Mouse (Mus musculus) inflammation-experienced regulatory T-cells, adult 16 weeks (primary cell): ENCODE measurements around the gene Usp4. TPM values are rescaled to one million over a fixed set of nuclear protein-coding genes. Genes with fewer than 3 reads are reported as not detected.

ENCODE experiments used
- polyA plus RNA-seq: library from polyadenylated mRNA; unstranded; fragments of 100-300 nt; shearing (Covaris generic); gene quantifications from one replicate; pipeline ENCODE4 v1.2.1, GENCODE M21; 2017

The Usp4 gene
- 171 TPM for polyA plus RNA-seq

DNA sequence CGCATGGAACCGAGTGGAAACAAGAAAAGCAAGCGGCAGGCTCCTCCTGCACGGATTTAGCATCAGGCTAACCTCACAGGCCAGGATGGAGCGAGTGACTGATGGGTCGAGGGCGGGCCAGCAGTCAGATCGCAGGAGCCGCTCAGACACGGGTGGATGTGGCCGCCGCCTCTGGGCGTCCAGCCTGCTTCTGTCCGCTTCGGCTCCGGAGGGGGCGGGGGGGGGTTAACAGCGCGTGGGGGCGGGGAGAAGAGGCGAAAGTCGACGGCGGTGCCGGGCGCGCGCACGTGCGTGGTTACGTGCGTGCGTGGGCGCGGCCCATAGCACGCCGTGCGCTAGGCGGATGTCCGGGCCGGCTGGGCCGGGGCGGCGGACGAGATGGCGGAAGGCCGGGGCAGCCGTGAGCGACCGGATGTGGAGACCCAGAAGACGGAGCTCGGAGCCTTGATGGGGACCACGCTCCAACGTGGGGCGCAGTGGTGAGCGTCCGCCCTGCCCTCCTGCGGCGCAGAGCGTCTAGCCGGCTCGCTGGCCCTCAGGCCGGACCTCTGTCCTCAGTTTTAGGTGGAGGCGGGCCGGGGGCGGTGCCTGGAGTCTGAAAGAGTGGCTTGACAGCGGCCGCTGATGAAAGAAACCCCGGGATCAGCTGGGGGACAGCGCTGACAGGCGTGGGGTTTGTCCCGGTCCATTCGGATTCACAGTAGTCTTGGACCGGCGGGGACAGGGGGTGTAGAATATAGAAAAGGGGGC is at the start of gene Usp4:
Usp4 (plus strand) TSS at position 314 of the 750 bp plus-strand sequence.

DNA sequence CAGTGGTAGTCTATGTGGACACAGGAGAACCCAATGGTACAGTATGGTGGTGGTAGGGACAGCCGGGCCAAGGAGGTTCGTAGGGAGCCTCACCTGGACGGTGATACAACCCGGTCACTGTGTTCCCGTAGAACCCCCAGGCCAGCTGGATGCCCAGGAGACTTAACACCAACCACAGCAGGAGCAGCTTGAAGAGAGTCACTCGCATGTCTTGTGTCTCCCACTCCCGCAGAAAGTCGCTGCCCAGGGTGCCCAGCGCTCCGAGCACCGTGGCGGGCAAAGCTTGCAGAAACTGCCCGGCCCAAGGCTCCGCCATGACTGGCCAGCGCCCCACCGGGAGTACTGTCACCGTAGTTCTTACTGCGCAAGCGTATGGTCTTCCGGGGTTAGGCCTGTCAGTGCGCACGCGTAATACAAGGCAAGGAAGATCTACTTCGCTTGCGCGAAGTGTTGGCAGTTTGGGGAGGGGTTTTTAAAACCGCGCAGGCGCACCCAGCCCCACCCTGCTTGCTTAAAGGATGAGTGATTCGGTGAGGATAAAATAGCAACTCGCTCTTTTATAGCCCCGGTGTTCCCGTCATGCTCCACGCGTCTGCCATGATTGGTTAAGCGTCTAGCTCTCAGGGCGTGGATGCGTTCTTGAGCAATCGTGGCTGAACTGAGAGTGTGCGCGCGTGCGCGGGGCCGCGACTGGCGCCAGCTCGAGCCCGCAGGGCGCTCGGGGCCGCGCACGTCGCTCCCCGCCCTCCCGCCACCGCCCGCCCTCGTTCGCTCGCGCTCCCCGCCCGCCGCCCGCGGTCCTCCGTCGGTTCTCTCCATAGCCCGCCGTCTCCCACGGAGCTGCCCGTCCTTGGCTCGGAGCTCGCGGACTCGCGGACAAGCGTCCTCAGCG is 41.8 kb upstream of the Usp4 start, which contains the start of the genes Rhoa and Tcta:
Rhoa (plus strand) TSS at position 501 of the 892 bp plus-strand sequence.
Tcta (minus strand) TSS at position 532 of the 892 bp plus-strand sequence.

DNA sequence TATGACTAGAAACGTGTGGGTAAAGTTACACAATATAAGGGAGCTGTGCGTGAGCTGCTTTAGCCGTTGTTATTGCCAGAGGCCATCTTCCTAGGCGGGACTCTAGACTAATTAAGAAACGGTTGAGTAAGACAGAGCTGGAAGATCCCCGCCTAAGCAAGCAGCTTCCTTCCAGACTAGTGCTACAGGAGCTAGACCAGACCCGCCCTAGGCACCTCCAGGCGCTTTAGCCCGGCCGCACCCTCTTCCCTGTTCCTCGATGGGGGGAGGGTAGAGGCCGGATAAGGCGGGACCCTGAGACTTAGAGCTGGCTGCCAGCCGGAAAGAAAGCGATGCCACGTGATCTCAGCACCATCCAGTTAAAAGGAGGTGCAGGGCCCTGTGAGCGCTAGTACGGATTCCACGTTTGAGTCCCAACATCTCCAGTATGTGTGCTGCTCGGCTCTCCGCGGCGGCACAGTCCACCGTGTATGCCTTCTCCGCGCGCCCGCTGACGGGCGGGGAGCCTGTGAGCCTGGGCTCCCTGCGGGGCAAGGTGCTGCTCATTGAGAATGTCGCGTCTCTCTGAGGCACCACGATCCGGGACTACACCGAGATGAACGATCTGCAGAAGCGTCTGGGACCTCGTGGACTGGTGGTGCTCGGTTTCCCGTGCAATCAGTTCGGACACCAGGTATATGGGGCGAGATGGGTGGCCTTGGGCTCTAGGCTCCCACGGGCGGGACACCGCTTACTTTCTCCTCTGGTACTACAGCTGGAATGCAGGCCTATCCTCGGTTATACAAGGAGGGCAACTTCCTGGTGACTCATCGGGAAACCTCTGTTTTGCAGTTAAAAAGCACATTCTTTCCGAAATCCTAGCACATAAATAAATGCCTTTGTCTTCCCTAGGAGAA is 8.5 kb upstream of the Usp4 start, which contains the start of gene Gpx1:
Gpx1 (plus strand) TSS at position 18 of the 896 bp plus-strand sequence.

DNA sequence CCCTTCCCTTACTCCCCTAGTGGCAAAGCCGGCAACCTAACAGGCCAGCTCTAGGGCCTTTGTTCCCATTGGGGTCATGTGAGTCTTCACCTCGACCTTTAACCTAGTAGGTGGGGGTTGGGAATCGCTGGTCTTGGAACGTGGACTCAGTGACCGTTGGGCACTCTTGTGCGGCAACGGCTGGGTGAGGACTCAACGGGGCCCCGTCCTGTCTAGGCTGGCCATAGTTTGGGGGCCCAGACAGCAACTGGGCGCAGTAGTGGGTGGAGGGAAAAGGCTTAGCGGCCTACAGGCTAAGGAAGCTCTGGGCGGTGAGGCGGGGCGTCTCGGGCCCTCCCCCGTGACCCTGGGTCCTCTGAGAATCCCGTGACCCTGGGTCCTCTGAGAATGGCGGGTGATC is 45.0 kb downstream of the Usp4 start, which contains the start of gene 1700102P08Rik:
1700102P08Rik (plus strand) TSS at position 130 of the 400 bp plus-strand sequence.

DNA sequence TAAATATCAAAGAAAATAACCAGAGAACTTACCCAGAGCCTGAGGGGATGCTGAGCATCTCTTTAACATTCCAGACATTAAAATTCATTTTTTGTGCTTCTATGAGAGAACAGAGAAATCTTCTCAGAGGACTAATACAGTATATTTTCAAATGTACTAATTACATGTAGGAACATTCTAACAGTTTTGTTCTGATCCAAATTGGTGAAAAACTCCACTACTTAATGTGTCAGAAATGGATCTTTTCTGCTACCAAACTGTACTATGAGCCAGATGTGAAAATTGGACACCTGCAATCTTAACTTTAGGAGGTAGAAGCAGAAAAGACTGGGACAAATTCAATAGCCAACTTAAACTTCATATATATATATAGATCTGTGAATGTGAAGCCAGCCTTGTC is 80.7 kb downstream of the Usp4 start, which contains the start of gene Ccdc36:
Ccdc36 (minus strand) TSS at position 101 of the 400 bp plus-strand sequence.

DNA sequence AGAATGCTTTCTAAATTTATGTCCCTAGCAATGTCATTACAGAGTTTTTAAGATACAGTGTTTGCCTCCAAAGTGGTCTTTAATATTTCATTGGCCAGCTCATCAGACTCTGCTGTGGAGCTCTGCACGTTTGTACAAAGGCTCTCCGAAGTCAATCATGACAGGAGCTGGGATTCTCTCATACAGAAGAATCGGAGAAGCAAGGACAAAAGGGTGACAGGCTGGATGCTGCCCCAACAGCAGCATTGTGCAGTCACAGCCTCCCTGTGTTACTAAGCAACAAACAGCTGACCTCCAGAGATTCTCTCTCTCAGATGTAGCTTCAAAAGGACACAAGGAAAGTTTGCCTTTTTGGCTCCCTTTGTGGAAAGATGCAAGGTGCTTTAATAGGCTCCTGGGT is 88.5 kb downstream of the Usp4 start, which contains the start of gene BC048562:
BC048562 (plus strand) TSS at position 301 of the 400 bp plus-strand sequence.

Other genes starting within 250 kb of the Usp4 start
- 0.63 TPM for gene Bsn, start 157.5 kb upstream of the Usp4 start, polyA plus RNA-seq
- 9.2 TPM for gene Dag1, start 83.9 kb upstream of the Usp4 start, polyA plus RNA-seq
- gene Nicn1, start 57.4 kb upstream of the Usp4 start, polyA plus RNA-seq: 3.9 TPM
- gene Amt, start 51.0 kb upstream of the Usp4 start, polyA plus RNA-seq: 0.63 TPM
- gene Rhoa, start 41.7 kb upstream of the Usp4 start, polyA plus RNA-seq: 397 TPM
- 18.0 TPM for gene Tcta, start 41.7 kb upstream of the Usp4 start, polyA plus RNA-seq
- 707 TPM for gene Gpx1, start 8.9 kb upstream of the Usp4 start, polyA plus RNA-seq
- 2.0 TPM for gene 1700102P08Rik, start 45.0 kb downstream of the Usp4 start, polyA plus RNA-seq
- gene Ccdc36, start 80.6 kb downstream of the Usp4 start, polyA plus RNA-seq: not detected
- not detected for gene BC048562, start 88.6 kb downstream of the Usp4 start, polyA plus RNA-seq
- gene Ccdc71, start 112.7 kb downstream of the Usp4 start, polyA plus RNA-seq: 56.3 TPM
- gene Klhdc8b, start 113.7 kb downstream of the Usp4 start, polyA plus RNA-seq: 5.8 TPM
- 0.44 TPM for gene Lamb2, start 131.9 kb downstream of the Usp4 start, polyA plus RNA-seq
- 185 TPM for gene Usp19, start 142.7 kb downstream of the Usp4 start, polyA plus RNA-seq
- gene Qars, start 159.9 kb downstream of the Usp4 start, polyA plus RNA-seq: 106 TPM
- 160 TPM for gene Qrich1, start 169.0 kb downstream of the Usp4 start, polyA plus RNA-seq
- gene Impdh2, start 212.4 kb downstream of the Usp4 start, polyA plus RNA-seq: 107 TPM
- 73.7 TPM for gene Ndufaf3, start 219.6 kb downstream of the Usp4 start, polyA plus RNA-seq
- 150 TPM for gene Dalrd3, start 222.0 kb downstream of the Usp4 start, polyA plus RNA-seq
- gene Wdr6, start 230.9 kb downstream of the Usp4 start, polyA plus RNA-seq: 105 TPM
- gene P4htm, start 249.8 kb downstream of the Usp4 start, polyA plus RNA-seq: 21.6 TPM